ENCODE assay signal across 16 mouse cellular contexts in genomic region chrX:73867256-73867655, GRCm38 (mm10). TPM values are rescaled to one million over a fixed set of nuclear protein-coding genes. Genes with fewer than 3 reads are reported as not detected.
DNase-seq lines count a peak whose midpoint lies in the region; ATAC-seq lines count a peak whose summit lies in the region.
"Had no signal": no experiment of that assay in that cellular context is flagged by ENCODE, and none has a peak within 500 bp of the region (broad histone marks: within the 10 kb centered on the region; RNA-seq: fewer than 3 reads in every experiment).

No protein-coding gene starts in this region.

- H3K9me3 ChIP-seq in forebrain, embryonic 15.5 days = no peaks in the 10 kb centered on the region
- no peaks in the 10 kb centered on the region for H3K9me3 ChIP-seq in midbrain, embryonic 14.5 days (ENCODE audit: control insufficient read depth, low read length)

- 17% methylated on average over 3 of the region's 3 CpGs for WGBS in forebrain, embryonic 15.5 days
- 28% methylated on average over 3 of the region's 3 CpGs for WGBS in midbrain, embryonic 14.5 days

- no peak overlapping the region for H3K9ac ChIP-seq in forebrain, embryonic 15.5 days (replicated peaks)
- no peak overlapping the region for H3K9ac ChIP-seq in midbrain, embryonic 14.5 days (replicated peaks; ENCODE audit: low read length)

- peaks cover 3% of the 10 kb centered on the region; the same call in 1 of the 2 replicates for H3K36me3 ChIP-seq in forebrain, embryonic 15.5 days
- H3K36me3 ChIP-seq in midbrain, embryonic 14.5 days (ENCODE audit: control insufficient read depth, insufficient read depth, low read length) = 0 out of 2 replicates have a peak, but pooled peaks cover 17% of the 10 kb centered on the region

- no peaks in the 10 kb centered on the region for H3K27me3 ChIP-seq in forebrain, embryonic 15.5 days
- H3K27me3 ChIP-seq in midbrain, embryonic 14.5 days (ENCODE audit: control insufficient read depth, insufficient read depth, low read length) = no peaks in the 10 kb centered on the region

- no peak overlapping the region; the same call in 1 of the 2 replicates for H3K4me2 ChIP-seq in forebrain, embryonic 15.5 days (replicated peaks)
- peak overlapping the region; percentile 12; the same call in 1 of the 2 replicates for H3K4me2 ChIP-seq in midbrain, embryonic 14.5 days (ENCODE audit: low read length)

- peak; percentile 70 for DNase-seq in left cerebral cortex, postnatal 4 days
- DNase-seq in left cerebral cortex, adult 18-20 months (ENCODE audit: low spot score in 2 of 2) = no peak
- peak; percentile 11 for DNase-seq in embryo, embryonic 11 days
- peak; percentile 56 for DNase-seq in midbrain, embryonic 14.5 days
- no peak for DNase-seq in T-cell, adult 2 months (ENCODE audit: low spot score)
- DNase-seq in adrenal gland, postnatal 10 days = no peak
- no peak for DNase-seq in adrenal gland, adult 18-20 months (ENCODE audit: low spot score in 2 of 2)
- DNase-seq: adrenal gland, postnatal 14 days; cerebellum, adult 11-12 months; gastrocnemius, postnatal 25 days had no signal

- peak overlapping the region; percentile 90 for H3K27ac ChIP-seq in forebrain, embryonic 15.5 days (replicated peaks)
- peak overlapping the region; percentile 74 for H3K27ac ChIP-seq in midbrain, embryonic 14.5 days (replicated peaks; ENCODE audit: low read depth, low read length)
- H3K27ac ChIP-seq: layer of hippocampus, adult 2 months had no signal

- peaks cover 39% of the 10 kb centered on the region for H3K4me1 ChIP-seq in forebrain, embryonic 15.5 days
- peaks cover 27% of the 10 kb centered on the region; the same call in 1 of the 2 replicates for H3K4me1 ChIP-seq in midbrain, embryonic 14.5 days (ENCODE audit: control insufficient read depth, insufficient read depth, low read length)

- peak; percentile 64 for ATAC-seq in forebrain, embryonic 15.5 days (replicated peaks)
- ATAC-seq in midbrain, embryonic 14.5 days (ENCODE audit: low FRiP score, low TSS enrichment) = 0 out of 2 replicates have a peak, but pooled peaks have one; percentile 37
- ATAC-seq: intestine, postnatal 0 days; lung, postnatal 0 days had no signal

- intact Hi-C loops in left cerebral cortex, postnatal 4 days (cut with DNase I) = no loop called here

- H3K4me3 ChIP-seq in forebrain, embryonic 15.5 days = no peak overlapping the region
- no peak overlapping the region for H3K4me3 ChIP-seq in midbrain, embryonic 14.5 days (replicated peaks; ENCODE audit: low read depth, low read length)
- H3K4me3 ChIP-seq: erythroblast, embryonic 14.5 days; layer of hippocampus, adult 2 months had no signal

RNA-seq across cellular contexts. Expression of gene Avpr2, which starts 24.6 kb away (rescaled TPM):
- not detected for total RNA-seq in left cerebral cortex, postnatal 4 days (2021)
- not detected for total RNA-seq in left cerebral cortex, adult 18-20 months (2021)
- 0.23 TPM in 1 of 2 replicates, not detected in the other for polyA plus RNA-seq in forebrain, embryonic 15.5 days (2015; fragmentation: Nextera tagmentation; extraction: Ambion mirVana)
- not detected in 2 replicates for polyA plus RNA-seq in midbrain, embryonic 14.5 days (2014; fragmentation: Nextera tagmentation; extraction: Ambion mirVana)
- total RNA-seq in adrenal gland, postnatal 10 days (2021) = not detected
- not detected for total RNA-seq in adrenal gland, adult 18-20 months (2021)
- total RNA-seq: adrenal gland, postnatal 14 days; gastrocnemius, postnatal 25 days; layer of hippocampus, adult 2 months; left cerebral cortex, postnatal 36 days had no signal
- polyA plus RNA-seq: erythroblast, embryonic 14.5 days; intestine, postnatal 0 days had no signal

RNA-seq across cellular contexts. Expression of gene L1cam, which starts 28.6 kb away (rescaled TPM):
- 100 to 1,000 TPM; 518 to 579 TPM for total RNA-seq in left cerebral cortex, postnatal 4 days (2021)
- 100 to 1,000 TPM; 133 to 151 TPM for total RNA-seq in left cerebral cortex, adult 18-20 months (2021)
- polyA plus RNA-seq in forebrain, embryonic 15.5 days (2015; fragmentation: Nextera tagmentation; extraction: Ambion mirVana) = 66.5 and 78.2 TPM in 2 replicates
- polyA plus RNA-seq in midbrain, embryonic 14.5 days (2014; fragmentation: Nextera tagmentation; extraction: Ambion mirVana) = 84.0 and 103 TPM in 2 replicates
- total RNA-seq in adrenal gland, postnatal 10 days (2021) = 10 to 100 TPM in 1 of 2 experiments, 1 to 10 TPM in 1; 9.9 to 24.7 TPM
- 10 to 100 TPM in 1 of 2 experiments, 1 to 10 TPM in 1; 7.0 to 13.8 TPM for total RNA-seq in adrenal gland, adult 18-20 months (2021)

RNA-seq across cellular contexts. Expression of gene Pdzd4, which starts 42.5 kb away (rescaled TPM):
- total RNA-seq in left cerebral cortex, postnatal 4 days (2021) = 100 to 1,000 TPM; 174 to 186 TPM
- 100 to 1,000 TPM; 107 to 123 TPM for total RNA-seq in left cerebral cortex, adult 18-20 months (2021)
- polyA plus RNA-seq in forebrain, embryonic 15.5 days (2015; fragmentation: Nextera tagmentation; extraction: Ambion mirVana) = 3.9 and 4.0 TPM in 2 replicates
- polyA plus RNA-seq in midbrain, embryonic 14.5 days (2014; fragmentation: Nextera tagmentation; extraction: Ambion mirVana) = 5.9 and 20.8 TPM in 2 replicates
- total RNA-seq in adrenal gland, postnatal 10 days (2021) = 1 to 10 TPM; 5.1 to 5.9 TPM
- total RNA-seq in adrenal gland, adult 18-20 months (2021) = 1 to 10 TPM; 4.0 to 5.3 TPM
- polyA plus RNA-seq: erythroblast, embryonic 14.5 days had no signal

RNA-seq across cellular contexts. Expression of gene Arhgap4, which starts 54.4 kb away (rescaled TPM):
- 1 to 10 TPM; 2.5 to 3.4 TPM for total RNA-seq in left cerebral cortex, postnatal 4 days (2021)
- 1 to 10 TPM; 3.7 to 3.8 TPM for total RNA-seq in left cerebral cortex, adult 18-20 months (2021)
- 2.2 and 2.3 TPM in 2 replicates for polyA plus RNA-seq in forebrain, embryonic 15.5 days (2015; fragmentation: Nextera tagmentation; extraction: Ambion mirVana)
- polyA plus RNA-seq in midbrain, embryonic 14.5 days (2014; fragmentation: Nextera tagmentation; extraction: Ambion mirVana) = 1.8 and 2.1 TPM in 2 replicates
- 1 to 10 TPM; 7.9 to 9.2 TPM for total RNA-seq in adrenal gland, postnatal 10 days (2021)
- 1 to 10 TPM; 3.1 to 4.2 TPM for total RNA-seq in adrenal gland, adult 18-20 months (2021)

RNA-seq across cellular contexts. Expression of gene Naa10, which starts 54.5 kb away (rescaled TPM):
- total RNA-seq in left cerebral cortex, postnatal 4 days (2021) = 10 to 100 TPM; 66.9 to 73.6 TPM
- 10 to 100 TPM; 50.9 to 59.8 TPM for total RNA-seq in left cerebral cortex, adult 18-20 months (2021)
- 108 and 110 TPM in 2 replicates for polyA plus RNA-seq in forebrain, embryonic 15.5 days (2015; fragmentation: Nextera tagmentation; extraction: Ambion mirVana)
- polyA plus RNA-seq in midbrain, embryonic 14.5 days (2014; fragmentation: Nextera tagmentation; extraction: Ambion mirVana) = 82.2 and 89.0 TPM in 2 replicates
- total RNA-seq in adrenal gland, postnatal 10 days (2021) = 10 to 100 TPM; 86.5 to 99.0 TPM
- total RNA-seq in adrenal gland, adult 18-20 months (2021) = 10 to 100 TPM; 80.3 to 83.2 TPM

Comparison
In these comparisons a context has a peak if more than half of its experiments do, and no peak if none do; other contexts are left out.
1. DNase-seq: peak in left cerebral cortex, postnatal 4 days (single experiment), embryo, embryonic 11 days (single experiment) and midbrain, embryonic 14.5 days (single experiment); none in left cerebral cortex, adult 18-20 months (0 of 2), T-cell, adult 2 months (single experiment), adrenal gland, postnatal 10 days (single experiment) and adrenal gland, adult 18-20 months (0 of 2).
2. RNA of gene L1cam, which starts 28.6 kb away (total RNA-seq): 518 to 579 TPM in left cerebral cortex, postnatal 4 days and 133 to 151 TPM in left cerebral cortex, adult 18-20 months; 9.9 to 24.7 TPM in adrenal gland, postnatal 10 days and 7.0 to 13.8 TPM in adrenal gland, adult 18-20 months; every median in the first group is over 4 times any median in the second.
3. RNA of gene Pdzd4, which starts 42.5 kb away (total RNA-seq): 174 to 186 TPM in left cerebral cortex, postnatal 4 days and 107 to 123 TPM in left cerebral cortex, adult 18-20 months; 5.1 to 5.9 TPM in adrenal gland, postnatal 10 days and 4.0 to 5.3 TPM in adrenal gland, adult 18-20 months; every median in the first group is over 10 times any median in the second.